Mouse (Mus musculus): ENCODE data around the gene Ano1. TPM values are rescaled to one million over a fixed set of nuclear protein-coding genes. Genes with fewer than 3 reads are reported as not detected.
A peak's percentile ranks its signal among the peaks of the same experiment; 100 is the strongest.

Ano1 gene
- polyA plus RNA-seq, 1 experiment from 2014 or later, result 2.6 TPM

DNA sequence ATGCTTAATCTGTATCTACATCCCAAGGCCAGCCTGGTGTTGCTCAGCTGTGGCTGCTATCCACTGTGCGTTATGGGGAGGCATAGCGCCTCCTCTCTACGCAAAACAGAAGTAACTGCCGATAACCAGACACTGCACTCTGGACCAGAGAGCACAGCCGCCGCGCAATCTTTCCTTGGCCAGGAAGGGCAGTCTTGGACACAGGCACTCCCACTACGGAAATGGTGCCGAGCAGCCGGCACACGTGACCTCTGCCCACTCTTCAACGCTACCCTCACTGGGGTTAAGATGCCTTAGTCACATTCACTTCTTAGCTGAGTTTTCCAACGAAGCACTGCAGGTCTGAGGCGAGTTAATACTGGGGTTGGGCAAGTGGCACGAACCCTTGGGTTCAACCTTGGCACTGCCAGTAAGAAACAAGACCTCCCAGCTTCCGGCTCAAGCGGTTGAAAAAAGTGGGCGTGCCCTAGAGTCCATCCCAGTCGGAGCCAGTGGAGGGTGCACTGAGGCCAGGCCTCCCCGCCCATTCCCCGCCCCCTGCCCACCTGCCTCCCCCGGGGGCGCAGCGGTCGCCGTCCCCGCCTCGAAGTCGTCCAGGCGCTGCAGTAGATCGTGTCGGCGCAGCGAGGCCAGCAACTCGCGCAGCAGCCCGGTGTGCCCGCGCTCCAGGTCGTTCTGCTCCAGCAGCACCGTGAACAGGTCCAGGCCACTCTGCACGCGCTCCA, 170.1 kb downstream of the Ano1 start:
- Histone ChIP-seq H3K27ac (ENCODE audit: low read depth, low read length) (peak overlapping the region; percentile 70; the same call in 1 of the 2 replicates), H3K9me3 (ENCODE audit: control insufficient read depth, low read length) (no peaks in the 10 kb centered on the region), H3K4me2 (ENCODE audit: low read depth) (peak overlapping the region; percentile 80), H3K36me3 (ENCODE audit: control insufficient read depth, insufficient read depth, low read length) (peaks cover 4% of the 10 kb centered on the region), H3K4me1 (ENCODE audit: control insufficient read depth, insufficient read depth, low read length) (peaks cover 8% of the 10 kb centered on the region; the same call in 1 of the 2 replicates), H3K27me3 (ENCODE audit: control insufficient read depth, insufficient read depth, low read length) (no peaks in the 10 kb centered on the region), H3K4me3 (ENCODE audit: low read depth, low read length) (peak overlapping the region; percentile 77), H3K9ac (ENCODE audit: low read length) (peak overlapping the region; percentile 76)
- DNase-seq (ENCODE audit: low spot score) (peak; percentile 84), ATAC-seq (ENCODE audit: insufficient read depth, low FRiP score, low TSS enrichment) (peak; percentile 87)
- under 1% methylated on average over 41 of the region's 43 CpGs for WGBS

DNA sequence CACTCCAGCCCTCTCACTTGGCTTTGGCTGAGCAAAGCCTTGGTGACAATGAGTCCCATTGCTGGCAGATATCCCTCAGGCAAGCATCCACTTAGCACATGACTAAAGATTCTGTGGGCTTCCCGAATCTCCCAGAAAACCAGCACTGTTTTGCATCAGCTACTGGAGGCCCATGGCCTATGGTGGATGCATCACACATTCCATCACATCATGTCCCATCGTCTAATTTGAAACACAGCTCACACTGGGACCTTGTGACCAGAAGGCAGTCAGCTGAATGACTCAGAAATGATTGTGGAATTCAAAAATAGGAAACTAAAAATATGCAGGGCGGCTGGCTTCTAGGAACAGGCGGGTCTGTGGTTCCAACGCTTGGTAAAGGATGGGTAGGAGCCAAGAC, 173.9 kb downstream of the Ano1 start:
- H3K9ac ChIP-seq (ENCODE audit: low read length), result no peak overlapping the region
- no peak overlapping the region for H3K4me3 ChIP-seq (ENCODE audit: low read depth, low read length)
- no peak overlapping the region for H3K27ac ChIP-seq (ENCODE audit: low read depth, low read length)
- H3K9me3 ChIP-seq (ENCODE audit: control insufficient read depth, low read length), result no peaks in the 10 kb centered on the region
- DNase-seq (ENCODE audit: low spot score) (no peak), ATAC-seq (ENCODE audit: insufficient read depth, low FRiP score, low TSS enrichment) (no peak)
- 93% methylated on average over 5 of the region's 5 CpGs for WGBS
- no peak overlapping the region for H3K4me2 ChIP-seq (ENCODE audit: low read depth)
- H3K4me1 ChIP-seq (ENCODE audit: control insufficient read depth, insufficient read depth, low read length), result peaks cover 8% of the 10 kb centered on the region; the same call in 1 of the 2 replicates
- no peaks in the 10 kb centered on the region for H3K27me3 ChIP-seq (ENCODE audit: control insufficient read depth, insufficient read depth, low read length)
- peaks cover 4% of the 10 kb centered on the region for H3K36me3 ChIP-seq (ENCODE audit: control insufficient read depth, insufficient read depth, low read length)

DNA sequence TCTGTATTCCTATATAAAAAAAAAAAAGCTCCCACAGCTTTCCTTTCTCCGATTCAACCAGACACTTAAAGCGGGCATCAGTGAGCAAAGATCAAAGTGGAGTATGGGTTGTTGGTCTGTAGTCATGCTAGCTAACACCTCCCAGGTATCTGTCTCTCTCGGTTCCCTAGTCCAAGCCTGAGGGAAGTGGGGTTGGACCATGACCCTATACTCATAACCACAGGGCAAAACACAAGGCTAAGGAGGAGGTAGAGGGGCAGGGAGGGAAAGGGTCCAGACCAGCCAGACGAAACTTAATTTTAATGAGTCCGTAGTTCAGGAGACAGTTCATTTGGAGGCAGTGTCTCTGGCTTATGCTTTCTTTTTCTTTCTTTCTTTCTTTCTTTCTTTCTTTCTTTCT, 179.5 kb downstream of the Ano1 start:
- Histone ChIP-seq H3K27ac (ENCODE audit: low read depth, low read length) (no peak overlapping the region), H3K4me2 (ENCODE audit: low read depth) (no peak overlapping the region)
- WGBS, result 82% methylated on average over 5 of the region's 5 CpGs

DNA sequence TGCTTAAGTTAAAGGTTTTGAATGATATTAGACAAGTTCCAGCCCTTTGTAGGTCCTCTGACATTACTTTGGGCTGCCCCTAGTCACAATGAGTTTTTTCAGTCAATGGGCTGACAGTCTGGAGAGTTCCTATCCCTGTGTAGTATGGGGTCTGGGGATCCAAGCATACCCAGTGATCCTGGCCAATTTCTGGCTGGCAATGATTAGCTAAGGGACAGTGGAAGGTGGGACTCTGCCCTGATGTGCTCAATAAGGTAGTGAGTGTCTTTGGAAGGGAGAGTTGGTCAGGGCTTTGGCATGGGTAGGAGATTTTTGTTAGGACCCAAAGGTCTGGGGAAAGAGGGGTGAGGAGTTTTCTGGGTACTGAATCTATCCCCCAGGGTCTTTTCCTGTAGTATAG, 180.2 kb downstream of the Ano1 start:
- DNase-seq (ENCODE audit: low spot score) (no peak), ATAC-seq (ENCODE audit: insufficient read depth, low FRiP score, low TSS enrichment) (no peak)
- Histone ChIP-seq H3K36me3 (ENCODE audit: control insufficient read depth, insufficient read depth, low read length) (no peaks in the 10 kb centered on the region), H3K9me3 (ENCODE audit: control insufficient read depth, low read length) (no peaks in the 10 kb centered on the region), H3K4me2 (ENCODE audit: low read depth) (no peak overlapping the region), H3K27me3 (ENCODE audit: control insufficient read depth, insufficient read depth, low read length) (no peaks in the 10 kb centered on the region), H3K4me1 (ENCODE audit: control insufficient read depth, insufficient read depth, low read length) (no peaks in the 10 kb centered on the region), H3K27ac (ENCODE audit: low read depth, low read length) (no peak overlapping the region), H3K9ac (ENCODE audit: low read length) (no peak overlapping the region), H3K4me3 (ENCODE audit: low read depth, low read length) (no peak overlapping the region)

More for the DNA sequence above, 179.5 kb downstream of the Ano1 start:
- Histone ChIP-seq H3K4me1 (ENCODE audit: control insufficient read depth, insufficient read depth, low read length) (no peaks in the 10 kb centered on the region), H3K27me3 (ENCODE audit: control insufficient read depth, insufficient read depth, low read length) (no peaks in the 10 kb centered on the region), H3K4me3 (ENCODE audit: low read depth, low read length) (no peak overlapping the region), H3K9me3 (ENCODE audit: control insufficient read depth, low read length) (no peaks in the 10 kb centered on the region), H3K36me3 (ENCODE audit: control insufficient read depth, insufficient read depth, low read length) (no peaks in the 10 kb centered on the region), H3K9ac (ENCODE audit: low read length) (no peak overlapping the region)
- ATAC-seq (ENCODE audit: insufficient read depth, low FRiP score, low TSS enrichment), result no peak
- DNase-seq (ENCODE audit: low spot score), result no peak

DNA sequence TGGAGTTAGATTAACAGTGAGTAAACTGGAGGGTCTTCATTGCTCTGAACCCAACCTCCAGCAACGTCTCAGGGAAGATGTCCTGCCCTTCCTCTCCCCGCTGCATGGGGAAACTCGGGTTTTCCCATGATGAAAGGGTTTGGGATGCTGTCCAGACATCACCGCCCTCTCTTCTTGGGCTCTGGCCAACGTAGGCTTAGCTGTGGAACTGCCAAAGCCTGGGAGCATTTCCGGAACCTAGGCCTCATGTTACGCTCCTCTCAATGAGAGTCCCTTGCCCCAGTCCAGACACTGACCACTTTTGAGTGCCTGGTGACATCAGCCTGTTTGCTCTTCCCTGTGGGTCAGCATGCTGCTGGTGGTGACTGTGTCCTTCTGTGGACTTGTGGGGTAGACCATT, 182.3 kb downstream of the Ano1 start:
- no peaks in the 10 kb centered on the region for H3K27me3 ChIP-seq (ENCODE audit: control insufficient read depth, insufficient read depth, low read length)
- no peak overlapping the region for H3K27ac ChIP-seq (ENCODE audit: low read depth, low read length)
- H3K36me3 ChIP-seq (ENCODE audit: control insufficient read depth, insufficient read depth, low read length), result no peaks in the 10 kb centered on the region
- H3K4me1 ChIP-seq (ENCODE audit: control insufficient read depth, insufficient read depth, low read length), result no peaks in the 10 kb centered on the region
- no peak overlapping the region for H3K4me2 ChIP-seq (ENCODE audit: low read depth)
- ATAC-seq (ENCODE audit: insufficient read depth, low FRiP score, low TSS enrichment) (no peak), DNase-seq (ENCODE audit: low spot score) (no peak)
- H3K9me3 ChIP-seq (ENCODE audit: control insufficient read depth, low read length), result no peaks in the 10 kb centered on the region
- H3K4me3 ChIP-seq (ENCODE audit: low read depth, low read length), result no peak overlapping the region
- H3K9ac ChIP-seq (ENCODE audit: low read length), result no peak overlapping the region
- WGBS, result 86% methylated on average over 7 of the region's 7 CpGs

DNA sequence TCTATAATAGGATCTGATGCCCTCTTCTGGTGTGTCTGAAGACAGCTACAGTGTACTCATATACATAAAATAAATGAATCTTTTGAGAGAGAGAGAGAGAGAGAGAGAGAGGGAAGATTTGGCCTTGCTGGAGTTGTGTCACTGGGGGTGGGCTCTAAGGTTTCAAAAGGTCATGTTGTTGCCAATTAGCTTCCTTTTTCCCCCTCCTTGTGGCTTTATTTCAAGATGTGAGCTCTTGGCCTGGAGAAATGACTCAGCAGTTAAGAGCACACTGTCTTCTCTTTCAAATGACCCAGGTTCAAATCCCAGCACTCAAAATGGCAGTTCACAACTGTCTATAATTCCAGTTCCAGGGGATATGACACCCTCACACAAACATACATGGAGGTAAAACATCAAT, 183.7 kb downstream of the Ano1 start:
- Histone ChIP-seq H3K9me3 (ENCODE audit: control insufficient read depth, low read length) (no peaks in the 10 kb centered on the region), H3K4me2 (ENCODE audit: low read depth) (no peak overlapping the region), H3K27me3 (ENCODE audit: control insufficient read depth, insufficient read depth, low read length) (no peaks in the 10 kb centered on the region), H3K4me1 (ENCODE audit: control insufficient read depth, insufficient read depth, low read length) (no peaks in the 10 kb centered on the region), H3K4me3 (ENCODE audit: low read depth, low read length) (no peak overlapping the region), H3K27ac (ENCODE audit: low read depth, low read length) (no peak overlapping the region), H3K36me3 (ENCODE audit: control insufficient read depth, insufficient read depth, low read length) (no peaks in the 10 kb centered on the region), H3K9ac (ENCODE audit: low read length) (no peak overlapping the region)
- ATAC-seq (ENCODE audit: insufficient read depth, low FRiP score, low TSS enrichment), result no peak
- no peak for DNase-seq (ENCODE audit: low spot score)

DNA sequence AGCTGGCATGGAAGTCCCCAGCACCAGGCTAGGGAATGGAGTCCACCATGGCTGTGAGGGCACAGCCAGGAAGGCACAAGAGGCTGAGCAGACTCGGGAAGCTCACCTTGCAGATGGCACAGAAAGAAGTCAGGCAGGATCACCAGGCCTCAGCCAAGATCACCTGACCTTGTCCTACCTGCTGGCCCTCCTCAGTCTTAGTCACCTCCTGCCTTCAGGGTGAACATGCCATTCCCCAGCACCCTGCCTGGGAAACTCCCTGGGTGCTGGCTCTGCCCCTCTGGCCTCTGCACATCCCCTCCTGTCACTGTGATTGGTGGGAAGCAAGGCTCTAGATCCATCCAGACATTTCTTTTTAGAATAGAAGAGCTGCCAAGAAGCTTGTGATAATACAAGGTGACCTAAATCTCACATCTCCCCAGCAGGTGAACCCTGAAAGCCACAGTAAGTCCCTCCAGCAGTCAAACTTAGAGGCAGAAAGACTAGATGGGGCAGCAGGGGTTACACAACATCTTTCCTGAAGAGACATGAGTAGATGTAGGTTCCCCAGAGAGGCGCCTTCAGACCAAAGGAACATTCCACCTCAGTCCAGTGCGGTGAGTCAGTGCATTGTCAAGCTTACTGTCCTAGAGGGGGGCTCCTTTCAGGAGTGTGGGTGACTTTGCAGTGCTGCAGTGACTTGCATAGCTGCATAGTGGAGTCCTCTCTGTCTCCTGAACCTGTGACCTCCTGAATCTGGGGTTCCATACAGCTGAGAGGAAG, 184.7 kb downstream of the Ano1 start:
- no peaks in the 10 kb centered on the region for H3K36me3 ChIP-seq (ENCODE audit: control insufficient read depth, insufficient read depth, low read length)
- H3K27me3 ChIP-seq (ENCODE audit: control insufficient read depth, insufficient read depth, low read length), result no peaks in the 10 kb centered on the region
- no peaks in the 10 kb centered on the region for H3K4me1 ChIP-seq (ENCODE audit: control insufficient read depth, insufficient read depth, low read length)
- no peak overlapping the region for H3K9ac ChIP-seq (ENCODE audit: low read length)
- WGBS, result 60% methylated on average over 3 of the region's 3 CpGs
- no peaks in the 10 kb centered on the region for H3K9me3 ChIP-seq (ENCODE audit: control insufficient read depth, low read length)
- H3K27ac ChIP-seq (ENCODE audit: low read depth, low read length), result no peak overlapping the region
- no peak overlapping the region for H3K4me3 ChIP-seq (ENCODE audit: low read depth, low read length)
- no peak overlapping the region for H3K4me2 ChIP-seq (ENCODE audit: low read depth)
- no peak for ATAC-seq (ENCODE audit: insufficient read depth, low FRiP score, low TSS enrichment)
- DNase-seq (ENCODE audit: low spot score), result no peak

DNA sequence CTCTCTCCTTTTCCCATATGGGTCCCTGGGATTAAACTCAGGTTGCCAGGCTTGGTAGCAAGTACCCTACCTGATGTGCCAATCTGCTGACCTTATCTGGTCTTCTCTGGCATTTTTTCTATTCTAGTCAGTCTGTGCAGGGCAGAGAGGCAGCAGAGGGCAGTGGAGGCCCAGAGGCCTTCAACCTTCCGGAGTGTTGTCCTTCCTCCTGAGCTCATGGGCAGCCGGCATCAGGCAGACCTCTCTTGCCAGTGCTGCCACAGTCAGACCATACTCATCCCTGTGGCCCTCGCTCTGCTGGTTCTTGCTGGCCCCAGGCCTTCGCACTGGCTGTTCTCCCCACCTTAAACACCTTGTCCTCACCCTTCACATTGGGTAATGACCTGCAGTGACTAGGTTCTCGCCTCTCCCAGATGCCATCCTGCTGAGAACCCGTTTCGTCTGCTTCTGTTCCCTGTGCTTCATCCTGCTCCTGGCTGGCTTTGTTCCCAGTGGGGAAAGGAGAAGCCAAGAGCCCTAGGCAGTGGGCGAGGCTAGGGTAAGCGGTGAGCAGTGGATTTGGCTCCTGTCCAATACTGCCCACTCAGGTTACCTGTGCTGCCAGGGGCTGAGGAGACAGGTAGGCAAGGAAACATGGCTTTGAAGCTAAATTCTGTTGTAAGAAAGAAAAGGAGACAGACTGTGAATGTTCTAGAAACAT, 188.2 kb downstream of the Ano1 start:
- Histone ChIP-seq H3K4me1 (ENCODE audit: control insufficient read depth, insufficient read depth, low read length) (no peaks in the 10 kb centered on the region), H3K27me3 (ENCODE audit: control insufficient read depth, insufficient read depth, low read length) (no peaks in the 10 kb centered on the region), H3K4me3 (ENCODE audit: low read depth, low read length) (no peak overlapping the region), H3K4me2 (ENCODE audit: low read depth) (no peak overlapping the region), H3K27ac (ENCODE audit: low read depth, low read length) (no peak overlapping the region), H3K36me3 (ENCODE audit: control insufficient read depth, insufficient read depth, low read length) (no peaks in the 10 kb centered on the region), H3K9ac (ENCODE audit: low read length) (no peak overlapping the region), H3K9me3 (ENCODE audit: control insufficient read depth, low read length) (no peaks in the 10 kb centered on the region)
- ATAC-seq (ENCODE audit: insufficient read depth, low FRiP score, low TSS enrichment) (no peak), DNase-seq (ENCODE audit: low spot score) (no peak)
- WGBS, result 82% methylated on average over 9 of the region's 9 CpGs
